Mouse (Mus musculus): ENCODE measurements around the gene Zscan22. TPM values are rescaled to one million over a fixed set of nuclear protein-coding genes. Genes with fewer than 3 reads are reported as not detected.
"Not testable (repeated sequence)": the region's sequence is repeated elsewhere in the genome, so short reads cannot be mapped to it uniquely, and the experiment has no call there.

The Zscan22 gene
- polyA plus RNA-seq (2012; rRNA removed) = 19.0 and 20.7 TPM in 2 replicates

DNA sequence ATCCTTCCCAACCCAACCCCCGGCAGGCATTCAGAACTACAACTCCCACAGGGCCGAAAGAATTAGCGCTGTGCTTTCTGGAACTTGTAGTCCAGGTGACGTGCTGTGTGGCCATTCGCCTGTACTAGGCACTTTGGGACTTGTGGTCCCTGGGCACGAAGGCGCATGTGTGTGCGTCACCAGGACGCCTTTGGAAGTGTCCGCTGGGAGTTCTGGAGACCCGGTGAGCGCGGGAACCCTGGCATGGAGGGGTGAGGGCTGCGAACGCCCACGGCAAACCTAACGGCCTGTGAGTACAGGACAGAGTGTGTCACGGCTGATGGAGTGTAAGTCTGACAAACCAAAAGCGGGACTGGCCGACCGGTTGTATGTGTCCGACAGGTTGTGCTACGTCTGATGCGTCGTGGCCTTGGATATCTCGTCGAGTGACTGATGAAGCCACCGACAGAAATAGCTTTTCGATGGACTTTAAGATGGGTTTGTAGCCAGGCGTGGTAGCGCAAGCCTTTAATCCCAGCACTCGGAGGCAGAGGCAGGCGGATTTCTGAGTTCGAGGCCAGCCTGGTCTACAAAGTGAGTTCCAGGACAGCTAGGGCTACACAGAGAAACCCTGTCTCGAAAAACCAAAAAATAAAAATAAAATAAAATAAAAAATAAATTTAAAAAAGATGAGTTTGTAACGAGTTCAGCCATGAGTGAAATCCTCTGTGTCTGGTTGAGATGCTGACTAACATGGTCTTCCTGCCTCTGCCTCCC is at the start of gene Zscan22:
Zscan22 (plus strand) TSS at position 161 of the 756 bp plus-strand sequence.
- no peaks in the 10 kb centered on the region for H3K36me3 ChIP-seq (ENCODE audit: control insufficient read depth, insufficient read depth, low read length)
- peak within 1 kb of the TSS; percentile 90 for H3K4me3 ChIP-seq (ENCODE audit: control insufficient read depth, low read depth, low read length)
- TF ChIP-seq POLR2A (IDR thresholded peaks at IDR 0.05; ENCODE audit: control insufficient read depth, low read depth, low read length) = peak; percentile 84
- peak; percentile 6; the same call in 1 of the 2 replicates for TF ChIP-seq CTCF (IDR thresholded peaks at IDR 0.05; ENCODE audit: control insufficient read depth, insufficient read depth, insufficient replicate concordance, low read depth, low read length)
- no peaks in the 10 kb centered on the region for H3K27me3 ChIP-seq (ENCODE audit: control insufficient read depth, insufficient read depth, low read length)
- H3K27ac ChIP-seq (ENCODE audit: control insufficient read depth, insufficient read depth, low read depth, low read length) = peak within 1 kb of the TSS; percentile 65
- peaks cover 5% of the 10 kb centered on the region for H3K4me1 ChIP-seq (ENCODE audit: control insufficient read depth, insufficient read depth, low read length)

DNA sequence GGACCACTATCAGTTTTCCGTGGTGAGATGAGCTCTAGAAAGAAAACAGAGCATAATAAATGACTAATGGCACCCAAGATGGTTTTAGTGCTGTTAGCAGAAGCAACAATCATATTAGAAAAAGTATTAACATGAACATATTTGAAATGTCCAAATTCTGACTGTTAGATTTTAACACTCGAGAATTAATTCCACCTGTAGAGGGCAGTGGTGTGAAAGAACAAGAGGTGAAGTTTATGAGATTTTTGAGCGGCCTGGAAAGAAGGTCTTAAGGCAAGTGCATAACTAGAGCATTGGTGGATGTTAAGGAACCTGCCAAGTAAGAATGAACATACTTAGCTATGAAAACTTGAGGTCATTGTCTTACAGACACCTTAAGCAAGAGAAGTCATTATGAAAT is 23.3 kb upstream of the Zscan22 start:
- H3K27me3 ChIP-seq (ENCODE audit: control insufficient read depth, insufficient read depth, low read length) = no peaks in the 10 kb centered on the region
- TF ChIP-seq POLR2A (IDR thresholded peaks at IDR 0.05; ENCODE audit: control insufficient read depth, low read depth, low read length) (no peak), CTCF (IDR thresholded peaks at IDR 0.05; ENCODE audit: control insufficient read depth, insufficient read depth, insufficient replicate concordance, low read depth, low read length) (no peak)
- H3K4me1 ChIP-seq (ENCODE audit: control insufficient read depth, insufficient read depth, low read length) = no peaks in the 10 kb centered on the region; the same call in 1 of the 2 replicates
- H3K27ac ChIP-seq (ENCODE audit: control insufficient read depth, insufficient read depth, low read depth, low read length) = no peak overlapping the region
- H3K36me3 ChIP-seq (ENCODE audit: control insufficient read depth, insufficient read depth, low read length) = no peaks in the 10 kb centered on the region
- H3K4me3 ChIP-seq (ENCODE audit: control insufficient read depth, low read depth, low read length) = no peak overlapping the region

DNA sequence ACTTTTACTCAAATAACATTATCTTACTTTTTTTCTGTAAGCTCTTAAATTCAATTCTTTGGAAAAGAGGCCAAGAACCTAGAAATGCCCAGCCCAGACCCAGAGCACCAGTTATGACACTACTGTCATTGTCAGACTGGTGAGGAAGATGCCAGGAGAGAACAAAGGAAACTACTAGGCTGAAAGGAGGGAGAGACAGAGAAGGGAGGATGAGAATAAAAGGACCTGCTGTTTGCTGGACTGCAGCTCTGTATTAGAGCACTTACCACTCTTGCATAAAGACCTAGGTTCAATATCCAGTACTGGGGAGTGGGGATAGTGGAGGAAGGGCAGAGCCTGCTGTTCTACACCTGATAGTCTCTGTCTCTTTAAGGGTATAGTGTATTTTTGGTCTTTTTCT is 17.6 kb upstream of the Zscan22 start:
- Histone ChIP-seq H3K4me3 (ENCODE audit: control insufficient read depth, low read depth, low read length) (peak overlapping the region; percentile 57; the same call in 1 of the 2 replicates), H3K27me3 (ENCODE audit: control insufficient read depth, insufficient read depth, low read length) (no peaks in the 10 kb centered on the region), H3K36me3 (ENCODE audit: control insufficient read depth, insufficient read depth, low read length) (no peaks in the 10 kb centered on the region), H3K4me1 (ENCODE audit: control insufficient read depth, insufficient read depth, low read length) (peaks cover 6% of the 10 kb centered on the region), H3K27ac (ENCODE audit: control insufficient read depth, insufficient read depth, low read depth, low read length) (no peak overlapping the region)
- TF ChIP-seq CTCF (IDR thresholded peaks at IDR 0.05; ENCODE audit: control insufficient read depth, insufficient read depth, insufficient replicate concordance, low read depth, low read length) (no peak), POLR2A (IDR thresholded peaks at IDR 0.05; ENCODE audit: control insufficient read depth, low read depth, low read length) (no peak)

DNA sequence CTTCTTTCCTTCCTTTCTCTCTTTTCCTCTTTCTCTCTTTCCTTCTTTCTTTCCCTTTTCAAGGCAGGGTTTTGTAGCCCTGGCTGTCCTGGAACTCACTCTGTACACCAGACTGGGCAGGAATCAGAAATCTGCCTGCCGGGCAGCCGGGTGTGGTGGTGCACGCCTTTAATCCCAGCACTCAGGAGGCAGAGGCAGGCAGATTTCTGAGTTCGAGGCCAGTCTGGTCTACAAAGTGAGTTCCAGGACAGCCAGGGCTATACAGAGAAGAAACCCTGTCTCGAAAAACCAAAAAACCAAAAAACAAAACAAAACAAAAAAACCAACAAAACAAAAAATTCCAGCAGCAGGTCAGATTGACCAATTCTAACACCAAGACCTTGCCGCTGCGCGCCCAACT is 17.1 kb upstream of the Zscan22 start:
- H3K4me1 ChIP-seq (ENCODE audit: control insufficient read depth, insufficient read depth, low read length); H3K36me3 ChIP-seq (ENCODE audit: control insufficient read depth, insufficient read depth, low read length); H3K27me3 ChIP-seq (ENCODE audit: control insufficient read depth, insufficient read depth, low read length): not testable (repeated sequence)
- H3K4me3 ChIP-seq (ENCODE audit: control insufficient read depth, low read depth, low read length) = peak overlapping the region; percentile 81
- H3K27ac ChIP-seq (ENCODE audit: control insufficient read depth, insufficient read depth, low read depth, low read length) = peak overlapping the region; percentile 47; the same call in 1 of the 2 replicates

DNA sequence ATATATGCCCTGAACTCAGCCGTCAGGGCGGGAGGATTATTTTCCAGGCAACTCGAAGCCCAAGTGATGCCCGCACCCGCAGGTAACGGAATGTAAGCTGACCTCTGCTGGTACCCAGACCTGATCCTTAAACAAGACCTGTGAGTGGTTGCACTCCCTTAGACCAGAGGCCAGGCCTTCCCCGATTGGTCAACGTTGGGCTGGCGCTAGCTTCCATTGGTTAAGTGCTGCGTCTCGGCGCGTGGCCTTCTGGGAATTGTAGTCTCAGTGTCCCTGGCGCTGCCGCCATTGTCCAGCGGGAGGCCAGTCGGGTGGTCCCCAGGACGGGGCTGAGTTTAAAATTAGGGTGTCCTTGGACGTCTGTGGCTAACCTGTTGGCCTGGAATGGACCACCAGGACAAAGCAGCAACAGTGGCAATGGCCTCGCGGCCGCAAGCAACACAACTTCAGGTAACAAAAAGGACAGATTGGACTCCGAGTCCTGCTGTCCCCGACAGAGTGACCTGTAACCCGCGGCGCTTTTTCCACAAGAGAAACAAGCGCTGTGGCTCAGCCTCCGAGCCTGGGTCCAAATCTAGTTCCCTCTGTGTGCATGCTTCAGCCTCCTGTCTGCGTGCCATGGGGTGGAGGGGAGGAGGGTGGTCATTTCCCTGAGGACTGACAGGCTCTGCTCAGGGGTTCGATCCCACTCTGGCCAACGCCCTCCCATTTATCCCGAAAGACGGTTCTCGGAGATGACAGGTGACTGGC is 16.5 kb upstream of the Zscan22 start, which contains the start of gene Zfp128:
Zfp128 (plus strand) TSS at position 267 of the 750 bp plus-strand sequence.
- no peak; the same call in 1 of the 2 replicates for TF ChIP-seq CTCF (IDR thresholded peaks at IDR 0.05; ENCODE audit: control insufficient read depth, insufficient read depth, insufficient replicate concordance, low read depth, low read length)
- peak; percentile 71 for TF ChIP-seq POLR2A (IDR thresholded peaks at IDR 0.05; ENCODE audit: control insufficient read depth, low read depth, low read length)
- H3K27me3 ChIP-seq (ENCODE audit: control insufficient read depth, insufficient read depth, low read length) = no peaks in the 10 kb centered on the region
- peak within 1 kb of the TSS; percentile 81 for H3K4me3 ChIP-seq (ENCODE audit: control insufficient read depth, low read depth, low read length)
- no peaks in the 10 kb centered on the region; the same call in 1 of the 2 replicates for H3K36me3 ChIP-seq (ENCODE audit: control insufficient read depth, insufficient read depth, low read length)
- H3K27ac ChIP-seq (ENCODE audit: control insufficient read depth, insufficient read depth, low read depth, low read length) = peak within 1 kb of the TSS; percentile 47; the same call in 1 of the 2 replicates
- H3K4me1 ChIP-seq (ENCODE audit: control insufficient read depth, insufficient read depth, low read length) = peaks cover 6% of the 10 kb centered on the region

DNA sequence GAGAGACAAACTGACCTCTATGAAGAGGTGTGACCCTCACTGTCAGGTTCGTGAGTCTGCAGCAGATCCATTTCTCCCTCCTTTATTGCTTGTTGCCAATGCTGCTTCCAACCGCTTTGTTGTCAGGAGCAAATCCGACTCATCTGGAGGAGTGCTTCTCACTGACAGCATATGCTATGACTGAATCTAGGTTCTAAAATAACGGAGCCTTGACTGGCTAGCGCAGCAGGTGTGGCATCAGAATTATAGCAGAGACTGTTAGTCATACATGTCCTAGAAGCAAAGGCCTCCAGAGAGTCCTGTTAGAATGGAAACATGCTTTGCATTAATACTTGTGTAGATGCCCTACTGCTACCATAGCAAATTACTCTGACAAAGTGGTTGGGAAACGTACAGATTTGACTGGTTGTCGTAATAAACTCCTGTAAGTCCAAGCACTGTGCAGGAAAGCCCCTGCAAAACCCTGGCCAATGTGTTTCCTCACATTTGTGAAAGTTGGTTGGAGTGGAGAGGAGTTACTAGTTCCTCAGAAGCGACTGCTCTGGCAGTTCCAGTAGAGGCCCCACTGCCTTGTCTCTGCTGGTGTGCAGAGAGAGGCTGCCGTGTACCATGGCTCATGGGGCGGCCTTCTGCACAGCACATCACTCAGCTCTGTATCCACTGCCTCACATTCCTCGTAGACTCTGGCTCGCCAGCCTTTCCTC is 10.9 kb upstream of the Zscan22 start:
- H3K27me3 ChIP-seq (ENCODE audit: control insufficient read depth, insufficient read depth, low read length) = no peaks in the 10 kb centered on the region
- no peak overlapping the region for H3K4me3 ChIP-seq (ENCODE audit: control insufficient read depth, low read depth, low read length)
- H3K36me3 ChIP-seq (ENCODE audit: control insufficient read depth, insufficient read depth, low read length) = no peaks in the 10 kb centered on the region; the same call in 1 of the 2 replicates
- H3K27ac ChIP-seq (ENCODE audit: control insufficient read depth, insufficient read depth, low read depth, low read length) = no peak overlapping the region
- H3K4me1 ChIP-seq (ENCODE audit: control insufficient read depth, insufficient read depth, low read length) = no peaks in the 10 kb centered on the region
- TF ChIP-seq CTCF (IDR thresholded peaks at IDR 0.05; ENCODE audit: control insufficient read depth, insufficient read depth, insufficient replicate concordance, low read depth, low read length) (no peak), POLR2A (IDR thresholded peaks at IDR 0.05; ENCODE audit: control insufficient read depth, low read depth, low read length) (no peak)

- Histone ChIP-seq H3K27ac (ENCODE audit: control insufficient read depth, insufficient read depth, low read depth, low read length) (no peak overlapping the region), H3K36me3 (ENCODE audit: control insufficient read depth, insufficient read depth, low read length) (no peaks in the 10 kb centered on the region; the same call in 1 of the 2 replicates), H3K4me3 (ENCODE audit: control insufficient read depth, low read depth, low read length) (no peak overlapping the region), H3K27me3 (ENCODE audit: control insufficient read depth, insufficient read depth, low read length) (no peaks in the 10 kb centered on the region), H3K4me1 (ENCODE audit: control insufficient read depth, insufficient read depth, low read length) (no peaks in the 10 kb centered on the region)
- no peak for TF ChIP-seq CTCF (IDR thresholded peaks at IDR 0.05; ENCODE audit: control insufficient read depth, insufficient read depth, insufficient replicate concordance, low read depth, low read length)
- no peak for TF ChIP-seq POLR2A (IDR thresholded peaks at IDR 0.05; ENCODE audit: control insufficient read depth, low read depth, low read length)
These were observed 10.0 kb upstream of the Zscan22 start for GRCm38 (mm10) chr7:12887585-12887984.
